ENCODE assay signal across 10 mouse cellular contexts in the genomic region with DNA sequence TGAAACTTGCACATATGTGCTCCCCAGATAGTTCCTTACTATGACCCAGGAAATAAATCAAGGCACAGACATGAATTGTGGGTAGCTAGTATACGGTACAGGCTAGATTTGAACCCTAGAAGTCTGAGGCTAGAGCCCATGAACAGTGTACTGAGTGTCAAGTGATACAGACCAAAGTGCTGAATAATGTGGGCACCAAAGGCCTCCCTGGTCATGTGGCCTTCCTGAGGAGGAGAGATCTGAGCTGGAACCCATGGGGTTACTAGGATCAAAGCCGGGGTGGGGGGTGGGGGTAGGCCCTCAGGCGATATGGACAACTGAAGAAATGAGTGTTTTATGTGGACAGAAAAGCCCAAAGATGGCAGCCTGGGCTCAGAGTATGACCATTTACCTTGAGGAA.
DNase-seq lines count a peak whose midpoint lies in the region; ATAC-seq and TF ChIP-seq lines count a peak whose summit lies in the region.
"Had no signal": no experiment of that assay in that cellular context is flagged by ENCODE, and none has a peak within 500 bp of the region (broad histone marks: within the 10 kb centered on the region; RNA-seq: fewer than 3 reads in every experiment).

No protein-coding gene starts in this region.

- intact Hi-C loops in heart, postnatal 36 days (cut with DNase I), result no loop called here

- no peaks in the 10 kb centered on the region for H3K27me3 ChIP-seq in heart, embryonic 12.5 days (replicated peaks)
- no peaks in the 10 kb centered on the region for H3K27me3 ChIP-seq in G1E (ENCODE audit: insufficient read depth, low read length)
- H3K27me3 ChIP-seq in forebrain, embryonic 16.5 days (replicated peaks; ENCODE audit: control insufficient read depth, insufficient read depth, low read length), result no peaks in the 10 kb centered on the region
- no peaks in the 10 kb centered on the region for H3K27me3 ChIP-seq in liver, embryonic 13.5 days

- H3K4me1 ChIP-seq in heart, embryonic 12.5 days (replicated peaks), result peaks cover 62% of the 10 kb centered on the region
- H3K4me1 ChIP-seq in G1E (ENCODE audit: insufficient read depth, low read depth, low read length), result peaks cover 74% of the 10 kb centered on the region
- H3K4me1 ChIP-seq in forebrain, embryonic 16.5 days (replicated peaks; ENCODE audit: control insufficient read depth, insufficient read depth, low read length), result peaks cover 38% of the 10 kb centered on the region
- H3K4me1 ChIP-seq in liver, embryonic 13.5 days (replicated peaks), result peaks cover 82% of the 10 kb centered on the region

- WGBS in heart, embryonic 12.5 days, result 77% methylated on average over 3 of the region's 3 CpGs
- WGBS in forebrain, embryonic 16.5 days, result 73% methylated on average over 3 of the region's 3 CpGs
- 61% methylated on average over 3 of the region's 3 CpGs for WGBS in liver, embryonic 13.5 days (ENCODE audit: insufficient replicate concordance)

- no peaks in the 10 kb centered on the region for H3K9me3 ChIP-seq in heart, embryonic 12.5 days (replicated peaks)
- no peaks in the 10 kb centered on the region for H3K9me3 ChIP-seq in G1E (replicated peaks)
- H3K9me3 ChIP-seq in forebrain, embryonic 16.5 days (ENCODE audit: control insufficient read depth, low read length), result no peaks in the 10 kb centered on the region
- H3K9me3 ChIP-seq in liver, embryonic 13.5 days (replicated peaks), result no peaks in the 10 kb centered on the region

- H3K4me2 ChIP-seq in heart, embryonic 12.5 days, result peak overlapping the region; percentile 45
- H3K4me2 ChIP-seq in forebrain, embryonic 16.5 days (ENCODE audit: low read length), result peak overlapping the region; percentile 2
- H3K4me2 ChIP-seq in liver, embryonic 13.5 days, result peak overlapping the region; percentile 92

- TF ChIP-seq CTCF in G1E (IDR thresholded peaks at IDR 0.05; ENCODE audit: low read depth, low read length), result no peak

- ATAC-seq in heart, embryonic 12.5 days (ENCODE audit: insufficient number of reproducible peaks, low FRiP score), result peak; percentile 63
- ATAC-seq in G1E (ENCODE audit: extremely low read depth, insufficient number of reproducible peaks, low FRiP score, poor library complexity, severe bottlenecking), result no peak
- ATAC-seq in forebrain, embryonic 16.5 days, result no peak
- peak; percentile 18 for ATAC-seq in liver, embryonic 13.5 days (ENCODE audit: low read depth)

- no peak overlapping the region for H3K9ac ChIP-seq in heart, embryonic 12.5 days
- no peak overlapping the region for H3K9ac ChIP-seq in forebrain, embryonic 16.5 days (replicated peaks; ENCODE audit: low read depth, low read length)
- H3K9ac ChIP-seq in liver, embryonic 13.5 days, result peak overlapping the region; percentile 90

- H3K4me3 ChIP-seq in heart, embryonic 12.5 days, result peak overlapping the region; percentile 59
- H3K4me3 ChIP-seq in G1E (ENCODE audit: low read depth, low read length), result peak overlapping the region; percentile 79
- no peak overlapping the region for H3K4me3 ChIP-seq in forebrain, embryonic 16.5 days (replicated peaks; ENCODE audit: low read length)
- H3K4me3 ChIP-seq in liver, embryonic 13.5 days (replicated peaks), result peak overlapping the region; percentile 73

- no peak overlapping the region for H3K27ac ChIP-seq in heart, embryonic 12.5 days (ENCODE audit: poor library complexity, severe bottlenecking)
- H3K27ac ChIP-seq in forebrain, embryonic 16.5 days (ENCODE audit: low read length), result no peak overlapping the region
- peak overlapping the region; percentile 99 for H3K27ac ChIP-seq in liver, embryonic 13.5 days

- DNase-seq in heart, postnatal 36 days, result no peak
- DNase-seq in G1E (ENCODE audit: low spot score), result no peak
- peak; percentile 37 for DNase-seq in liver, embryonic 13.5 days
- DNase-seq in thymus, postnatal 0 days (ENCODE audit: low spot score), result no peak
- DNase-seq in T-cell, adult 2 months (ENCODE audit: low spot score), result no peak
- DNase-seq in cerebellum, postnatal 36 days, result no peak
- DNase-seq: adrenal gland, postnatal 10 days; thymus, postnatal 25 days had no signal

- H3K36me3 ChIP-seq in heart, embryonic 12.5 days, result peaks cover 20% of the 10 kb centered on the region
- peaks cover 47% of the 10 kb centered on the region for H3K36me3 ChIP-seq in G1E (replicated peaks)
- 0 out of 2 replicates have a peak, but pooled peaks cover 3% of the 10 kb centered on the region for H3K36me3 ChIP-seq in forebrain, embryonic 16.5 days (ENCODE audit: control insufficient read depth, insufficient read depth)
- H3K36me3 ChIP-seq in liver, embryonic 13.5 days, result peaks cover 58% of the 10 kb centered on the region

Comparison
In these comparisons a context has a peak if more than half of its experiments do, and no peak if none do; other contexts are left out.
1. ATAC-seq: peak in heart, embryonic 12.5 days (single experiment) and liver, embryonic 13.5 days (single experiment); none in G1E (single experiment) and forebrain, embryonic 16.5 days (single experiment).
2. H3K4me2 ChIP-seq: peak in every context shown above with its lines; median percentile 92 in liver, embryonic 13.5 days; 45 in heart, embryonic 12.5 days; 2 in forebrain, embryonic 16.5 days.